Mouse (Mus musculus) cerebellum, adult 8-10 months (tissue): ENCODE results near the gene Hoxa4.

ENCODE experiments used
- DNase-seq: peaks from one replicate; pipeline ENCODE4 v3.0.0; 2022

Hoxa4 gene

DNA sequence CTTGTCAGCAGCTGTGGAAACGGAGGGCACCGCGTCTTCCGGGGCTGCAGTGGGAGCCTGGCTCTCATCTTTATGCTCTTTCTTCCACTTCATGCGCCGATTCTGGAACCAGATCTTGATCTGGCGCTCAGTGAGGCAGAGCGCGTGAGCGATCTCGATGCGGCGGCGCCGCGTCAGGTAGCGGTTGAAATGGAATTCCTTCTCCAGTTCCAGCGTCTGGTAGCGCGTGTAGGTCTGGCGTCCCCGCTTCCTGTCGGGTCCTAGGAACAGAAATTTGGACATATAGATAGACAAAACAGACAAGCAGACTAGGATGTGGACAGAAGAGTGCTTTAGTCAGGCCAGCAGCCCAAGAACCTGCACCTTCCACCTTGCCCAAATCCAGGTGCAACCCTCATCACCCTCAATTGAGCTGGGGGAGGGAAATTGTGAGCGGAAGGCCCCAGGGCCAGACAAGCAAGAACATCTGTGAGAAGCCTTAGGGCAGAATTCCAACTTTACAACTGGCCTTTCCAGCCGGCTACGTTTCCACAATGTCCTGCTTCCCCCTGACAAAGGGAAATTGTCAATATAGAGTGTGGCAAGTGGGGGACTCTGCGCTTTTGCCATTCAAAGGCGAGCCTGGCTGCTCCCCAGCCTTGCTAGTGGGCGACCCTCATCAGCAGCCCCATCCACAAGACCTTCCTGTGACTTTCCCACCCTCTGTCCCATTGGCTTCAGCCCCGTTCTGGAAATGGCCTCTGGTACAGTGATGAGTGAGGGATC is 24.4 kb upstream of the Hoxa4 start:
- no peak for DNase-seq

DNA sequence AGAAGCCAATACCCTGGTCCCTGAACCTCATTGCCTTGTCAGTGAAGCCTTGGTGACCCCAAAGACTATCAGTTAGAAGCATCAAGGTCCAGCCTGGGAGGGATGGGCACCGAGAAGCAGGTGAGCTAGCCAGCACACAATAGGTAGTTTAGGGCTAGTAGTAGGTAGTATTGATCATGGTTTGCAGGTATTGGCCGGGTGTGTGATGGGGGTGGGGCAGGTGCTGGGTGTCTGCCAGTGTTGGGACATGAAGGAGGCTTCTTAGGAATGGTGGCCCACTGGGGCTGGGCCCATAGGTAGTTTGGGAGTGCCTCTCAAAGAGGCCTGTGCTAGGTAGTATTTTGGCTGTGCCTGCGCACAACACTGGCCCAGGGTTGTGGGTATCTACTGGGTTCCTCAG is 23.5 kb upstream of the Hoxa4 start:
- DNase-seq, result no peak

DNA sequence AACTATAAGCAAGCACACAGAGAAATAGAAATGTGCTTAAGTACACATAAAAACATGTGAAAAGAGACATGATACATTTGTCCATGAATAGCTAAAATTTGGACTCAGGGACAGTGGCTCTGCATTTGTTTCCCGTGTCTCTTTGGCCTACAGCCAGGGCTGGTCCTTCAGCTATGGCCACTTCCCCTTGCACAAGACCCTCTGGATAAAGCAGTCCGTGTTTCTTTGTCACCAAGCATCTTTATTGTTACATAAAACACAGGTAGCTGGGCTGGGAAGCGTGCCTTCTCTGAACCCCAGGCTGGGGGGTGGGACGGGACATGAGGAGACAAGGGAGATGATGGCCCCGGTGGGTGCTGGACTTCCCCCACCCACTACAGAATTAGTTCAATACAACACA is 22.7 kb upstream of the Hoxa4 start:
- no peak for DNase-seq

DNA sequence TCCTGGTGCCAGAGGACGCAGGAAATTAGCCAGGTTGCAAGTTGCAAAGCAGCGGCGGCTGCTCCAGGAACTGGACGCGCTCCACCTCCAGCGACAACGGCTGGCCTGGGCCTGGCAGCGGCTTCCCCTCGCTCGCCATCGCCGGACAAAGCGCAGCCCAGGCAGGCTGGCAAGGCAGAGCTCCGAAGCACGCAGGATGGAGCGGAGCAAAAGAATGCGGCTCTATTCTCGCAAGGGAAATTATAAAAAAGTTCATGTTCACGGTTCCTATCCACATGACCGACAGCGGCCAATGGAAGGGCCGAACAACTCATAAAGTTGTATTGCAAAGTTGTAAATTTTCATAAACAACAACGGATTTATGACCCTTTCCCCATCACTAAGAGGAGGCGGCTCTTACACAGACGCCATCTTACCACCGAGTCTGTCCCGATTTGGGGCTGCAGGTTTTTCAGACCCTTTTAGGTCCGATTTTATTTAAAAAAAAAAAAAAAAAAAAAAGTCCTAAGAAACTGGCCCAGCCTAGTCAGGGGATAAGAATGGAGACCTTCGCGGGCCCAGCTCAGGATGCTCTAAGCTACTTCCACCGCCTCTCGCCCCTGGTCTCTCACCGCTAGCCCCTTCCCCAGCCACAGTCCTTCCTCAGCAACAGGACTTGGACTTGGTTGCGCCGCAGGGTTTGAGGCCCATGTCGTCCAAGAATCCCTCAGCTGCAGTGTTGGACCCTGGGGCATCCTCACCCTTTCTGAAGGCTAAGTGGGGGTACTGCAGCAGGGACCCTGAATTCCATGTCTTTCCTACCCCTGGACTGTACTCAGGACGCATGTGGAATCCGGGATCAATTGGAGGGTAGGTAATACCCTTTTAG is 21.8 kb upstream of the Hoxa4 start, which contains the start of the genes Hoxa3 and Gm28308:
TSS of gene Hoxa3 (minus strand) at position 218 of the 868 bp plus-strand sequence.
TSS of gene Gm28308 (minus strand) at position 221 of the 868 bp plus-strand sequence.
- DNase-seq, result no peak

DNA sequence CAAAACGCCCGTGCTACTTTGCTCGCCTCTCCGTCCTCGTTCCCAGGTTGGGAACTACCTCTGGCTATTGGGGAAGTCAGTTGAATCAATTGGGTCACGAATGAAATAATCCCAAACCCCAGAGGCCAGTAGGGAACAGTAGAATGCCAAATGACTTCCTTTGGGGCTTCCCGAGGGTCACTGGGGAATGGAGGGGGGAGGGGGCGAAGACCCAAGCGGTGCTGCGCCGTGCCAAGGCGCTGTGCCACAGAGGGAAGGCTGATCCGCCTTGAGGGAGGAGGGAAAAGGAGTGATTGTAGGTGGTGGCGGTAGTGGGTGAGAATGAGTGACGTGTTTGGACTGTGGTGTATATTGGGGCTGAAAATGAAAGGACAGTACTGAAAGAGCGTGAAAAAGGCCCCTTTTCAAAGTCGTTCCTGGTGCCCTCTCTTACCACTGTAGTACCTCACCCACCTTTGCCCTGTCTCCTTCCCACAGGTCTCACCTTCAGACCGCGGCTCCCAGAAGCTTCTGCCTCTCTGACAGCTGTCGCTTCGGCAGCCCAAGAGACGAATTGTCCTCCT is 21.1 kb upstream of the Hoxa4 start:
- DNase-seq, result no peak

DNA sequence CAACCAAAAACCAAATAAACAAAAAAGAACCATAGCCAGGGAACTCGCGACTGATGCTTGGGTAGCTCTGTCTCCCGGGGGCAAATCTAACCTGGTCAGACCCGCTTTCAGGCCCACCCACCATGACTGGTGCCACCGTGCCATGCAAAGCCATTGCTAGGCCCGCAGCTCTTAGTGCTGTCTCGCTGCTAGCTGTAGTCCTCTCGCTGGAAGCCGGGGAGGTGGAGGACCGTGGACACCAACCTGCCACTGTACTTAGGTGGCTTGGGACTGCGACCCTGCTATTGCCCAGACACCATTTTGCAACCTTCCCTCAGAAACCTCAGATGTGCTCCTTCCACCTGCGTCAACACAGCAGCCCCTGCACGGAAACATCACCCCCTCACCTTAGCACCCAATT is 20.4 kb upstream of the Hoxa4 start:
- no peak for DNase-seq

DNA sequence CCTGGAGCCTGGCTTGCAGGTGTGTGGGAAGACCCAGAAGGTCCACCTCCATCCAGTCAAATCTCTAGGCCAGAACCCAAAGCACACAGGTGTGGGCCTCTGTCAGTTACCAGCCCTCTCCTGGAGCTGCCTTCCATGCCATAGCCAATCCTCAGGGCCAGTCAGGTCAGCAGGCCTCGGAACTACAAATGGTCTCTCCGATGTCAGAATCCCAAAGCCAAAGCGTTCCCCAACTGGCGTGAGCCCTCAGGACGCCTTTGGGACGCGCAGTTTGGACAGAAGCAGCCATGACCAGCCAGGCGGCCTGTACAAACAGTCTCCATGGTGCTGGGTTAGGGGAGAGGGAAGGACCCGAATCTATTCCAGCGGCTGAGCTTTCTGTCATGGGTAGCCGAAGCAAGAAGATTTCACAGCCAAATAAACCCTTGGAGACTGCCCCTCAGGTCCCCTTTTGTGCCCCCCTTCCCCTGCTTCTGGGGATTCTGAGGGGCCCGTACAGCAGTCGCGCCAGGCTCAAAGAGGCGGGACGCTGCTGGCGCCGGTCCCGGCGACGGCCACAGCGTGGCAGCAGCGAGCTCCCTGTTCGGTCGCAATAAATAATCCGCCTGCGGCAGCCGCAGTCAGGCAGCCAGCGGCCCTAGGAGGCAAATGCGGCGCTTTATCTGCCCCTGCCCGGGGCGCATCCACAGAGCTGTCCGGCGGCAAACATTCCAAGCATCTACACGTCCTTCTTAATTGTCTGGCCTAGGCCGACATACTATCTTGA is 19.8 kb upstream of the Hoxa4 start:
- peak; percentile 52 for DNase-seq

DNA sequence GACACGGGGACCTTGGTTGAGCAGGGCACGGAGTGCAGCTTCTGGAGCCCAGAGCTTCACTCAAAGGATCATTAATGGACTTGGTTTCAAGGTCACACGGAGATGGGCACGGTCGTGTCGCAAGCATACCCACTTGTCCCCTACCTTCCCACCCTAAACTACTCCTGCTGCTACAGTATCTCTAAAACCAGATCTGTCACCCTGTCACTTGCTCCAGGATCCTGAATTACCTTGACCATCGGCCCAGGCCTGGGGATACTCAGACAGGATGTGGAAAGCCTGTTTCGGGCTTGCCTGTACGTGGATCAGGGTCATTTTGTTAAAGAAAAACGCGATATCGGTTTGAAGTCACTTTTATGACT is 18.1 kb upstream of the Hoxa4 start:
- DNase-seq, result no peak

DNA sequence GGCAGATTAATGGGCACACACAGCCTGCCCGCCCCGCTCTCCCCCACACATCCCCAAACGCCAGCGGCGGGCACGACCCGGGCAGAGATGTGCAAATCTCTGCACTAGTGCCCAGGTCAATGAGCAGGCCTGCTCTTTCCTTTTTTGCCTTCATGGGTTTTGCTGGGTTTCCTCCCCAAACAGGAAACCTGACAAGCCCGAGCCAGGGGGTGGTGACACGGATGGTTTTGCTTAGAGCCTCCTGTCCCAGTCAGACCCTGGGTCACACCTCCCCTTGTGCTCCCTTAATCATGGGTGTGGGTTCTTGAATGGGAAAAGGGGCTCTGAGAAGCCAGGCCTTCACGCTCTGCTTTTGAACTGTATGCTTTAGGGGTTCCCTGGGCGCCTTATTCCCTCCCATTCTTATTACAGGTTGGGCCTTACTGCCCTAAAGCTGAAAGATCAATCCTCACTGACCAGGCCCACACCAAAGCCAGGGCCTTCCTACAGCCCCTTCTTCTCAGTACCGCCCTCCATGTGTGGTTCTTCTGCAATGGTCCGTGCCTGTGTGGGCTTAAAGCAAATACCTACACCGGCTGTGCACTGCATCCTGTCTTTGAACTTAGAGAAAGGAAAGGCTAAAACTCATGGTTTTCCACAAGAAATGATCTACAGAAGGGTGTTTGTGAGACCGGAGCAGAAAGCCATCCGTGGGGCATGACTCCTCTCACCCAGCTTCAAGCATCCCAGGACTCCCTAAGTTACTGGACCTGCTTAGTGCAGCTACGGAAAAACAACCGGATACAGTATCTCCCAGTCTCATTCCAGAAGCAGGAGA is 17.5 kb upstream of the Hoxa4 start:
- DNase-seq, result no peak

DNA sequence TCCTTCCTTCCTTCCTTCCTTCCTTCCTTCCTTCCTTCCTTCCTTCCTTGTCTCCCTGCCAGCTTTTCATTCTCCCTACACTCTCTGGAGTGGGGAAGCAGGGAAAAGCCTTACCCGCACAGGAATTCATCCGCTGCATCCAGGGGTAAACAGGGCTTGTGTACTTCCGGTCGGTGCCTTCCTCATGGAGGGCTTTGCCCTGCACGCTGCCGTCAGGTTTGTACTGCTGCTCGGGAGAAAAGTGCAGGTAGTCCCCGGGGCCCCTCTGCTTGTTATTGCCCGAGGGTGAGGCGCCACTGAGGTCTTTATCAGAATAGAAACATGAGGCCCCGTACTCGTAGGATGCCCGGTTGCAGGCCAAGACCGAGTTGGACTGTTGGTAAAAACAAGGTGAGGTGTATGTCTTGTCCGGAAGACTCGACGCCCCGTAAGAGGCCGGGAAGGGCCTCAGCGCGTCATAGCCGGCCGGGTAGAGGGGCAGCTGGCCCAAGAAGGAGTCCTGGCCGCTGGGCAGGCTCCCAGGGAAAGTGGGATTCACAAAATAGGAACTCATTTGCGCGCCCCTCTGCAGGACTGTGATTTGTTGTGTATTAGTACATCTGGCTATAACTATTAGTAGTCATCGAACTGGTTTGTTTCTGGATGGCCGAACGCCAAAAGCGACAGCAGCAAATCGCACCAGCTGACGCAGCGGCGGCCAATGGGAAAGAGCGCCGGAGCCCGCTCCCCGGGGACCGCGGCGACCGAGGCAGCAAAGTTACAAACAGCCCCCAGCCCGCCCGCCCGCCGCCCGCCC is 16.7 kb upstream of the Hoxa4 start, which contains the start of gene Hoxa6:
TSS of gene Hoxa6 (minus strand) at position 651 of the 796 bp plus-strand sequence.
- DNase-seq, result no peak

DNA sequence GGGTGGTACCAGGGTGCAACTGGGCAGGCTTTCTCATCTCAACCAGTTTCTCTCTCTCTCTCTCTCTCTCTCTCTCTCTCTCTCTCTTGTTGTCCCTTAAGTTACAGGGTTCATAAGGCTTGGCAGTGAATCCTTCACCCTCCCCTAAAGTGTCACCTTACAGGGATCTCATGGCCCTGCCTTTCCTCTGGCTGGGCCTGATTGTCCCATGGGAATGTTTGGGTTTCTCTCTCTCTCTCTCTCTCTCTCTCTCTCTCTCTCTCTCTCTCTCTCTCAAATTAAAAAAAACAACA is 16.1 kb upstream of the Hoxa4 start:
- DNase-seq, result no peak

DNA sequence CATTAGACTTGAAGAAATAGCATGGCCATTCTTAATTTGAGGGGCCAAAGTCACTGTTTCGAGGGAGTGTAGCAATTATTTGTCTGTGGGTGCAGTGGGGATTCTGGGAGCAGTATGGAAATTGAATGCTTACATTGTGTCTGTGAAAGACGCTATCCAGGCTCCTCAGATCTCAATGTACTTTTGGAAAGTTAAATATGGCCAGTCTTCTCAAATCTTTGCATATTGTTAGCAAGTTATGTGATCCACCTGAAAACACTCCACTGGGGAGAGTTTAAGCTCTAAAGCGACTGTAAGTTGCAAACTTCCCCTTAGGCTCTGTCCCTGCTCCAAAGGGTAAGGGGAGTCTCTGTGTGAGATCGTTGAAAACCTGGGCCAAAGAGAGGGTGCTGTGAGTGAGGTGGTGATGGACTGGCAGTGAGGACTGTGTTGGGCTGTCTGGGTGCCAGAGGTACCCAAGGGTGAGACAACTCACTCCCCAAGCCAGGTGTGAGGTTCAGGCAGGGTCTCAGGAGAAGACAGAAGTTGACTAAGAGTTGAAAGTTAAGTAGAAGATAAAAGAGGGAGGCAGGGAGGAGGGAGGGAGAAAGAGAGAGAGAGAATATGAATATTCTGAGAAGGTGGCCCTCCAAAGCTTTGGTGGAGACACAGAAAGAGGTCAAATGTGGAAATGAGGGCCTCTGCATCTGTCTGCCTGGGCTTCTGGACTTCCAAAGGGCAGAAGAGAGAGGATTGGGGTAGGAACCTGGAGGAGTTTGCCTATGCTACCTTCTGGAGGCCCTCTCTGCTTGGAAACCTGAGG is 15.5 kb upstream of the Hoxa4 start:
- DNase-seq, result no peak

DNA sequence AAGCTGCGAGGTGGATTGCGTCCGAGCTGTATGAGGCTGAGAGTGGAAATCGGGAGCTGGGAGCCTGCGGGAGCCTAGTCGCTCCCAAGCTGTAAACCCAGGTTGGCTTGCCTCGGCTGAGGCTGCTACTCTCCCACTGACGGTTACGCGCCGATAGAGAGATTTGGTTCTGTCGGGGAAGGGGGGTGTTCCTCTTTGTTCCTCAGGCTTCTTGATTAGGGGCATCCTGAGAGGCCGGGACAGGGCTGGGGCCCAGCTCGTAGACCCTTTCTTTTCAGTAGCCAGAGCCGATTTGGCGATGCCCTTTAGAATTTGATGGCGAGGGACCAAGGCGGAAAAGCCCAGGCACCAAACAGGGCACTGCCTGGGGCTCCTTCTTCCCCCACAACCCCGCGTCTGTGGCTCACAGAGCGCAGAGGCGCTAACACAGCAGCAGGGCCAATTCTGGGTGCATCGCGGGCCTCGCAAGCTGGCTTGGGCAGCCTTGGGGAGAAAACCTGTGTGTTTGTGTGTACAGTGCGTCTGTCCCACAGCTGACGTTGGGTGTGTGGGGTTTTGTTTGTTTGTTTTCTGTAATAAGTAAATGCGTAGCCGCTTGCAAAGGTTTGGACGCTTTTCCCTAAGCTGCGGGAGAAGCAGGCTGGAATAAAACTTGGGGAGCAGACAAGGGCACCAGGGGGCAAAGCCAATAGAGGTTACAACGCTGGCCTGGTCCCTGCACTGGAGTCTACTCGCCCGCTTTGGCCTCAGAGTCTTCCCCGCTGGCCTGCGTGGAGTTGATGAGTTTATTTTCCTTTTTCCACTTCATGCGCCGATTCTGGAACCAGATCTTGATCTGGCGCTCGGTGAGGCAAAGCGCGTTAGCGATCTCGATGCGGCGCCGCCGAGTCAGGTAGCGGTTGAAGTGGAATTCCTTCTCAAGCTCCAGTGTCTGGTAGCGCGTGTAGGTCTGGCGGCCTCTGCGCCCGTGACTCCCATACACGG is 14.4 kb upstream of the Hoxa4 start:
- no peak for DNase-seq

DNA sequence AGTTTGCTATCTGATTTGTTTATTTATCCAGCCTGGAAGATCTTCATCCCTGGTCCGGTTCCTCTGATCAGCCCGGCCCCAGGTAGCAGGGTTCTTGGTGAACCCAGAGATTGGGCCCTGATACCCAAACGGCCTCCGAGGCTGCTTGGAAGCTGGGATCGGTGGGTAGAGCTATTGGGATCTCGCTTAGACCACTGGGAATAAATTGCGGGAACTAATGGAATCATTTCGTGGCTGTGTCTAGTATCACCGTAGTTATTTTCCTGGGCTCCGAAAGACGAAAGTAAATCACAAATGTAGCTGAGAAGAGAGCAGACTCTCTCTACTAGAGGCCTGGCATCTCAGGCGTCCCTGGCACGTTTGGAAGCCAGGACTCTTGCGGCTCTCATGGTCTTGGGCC is 13.7 kb upstream of the Hoxa4 start:
- DNase-seq, result no peak

DNA sequence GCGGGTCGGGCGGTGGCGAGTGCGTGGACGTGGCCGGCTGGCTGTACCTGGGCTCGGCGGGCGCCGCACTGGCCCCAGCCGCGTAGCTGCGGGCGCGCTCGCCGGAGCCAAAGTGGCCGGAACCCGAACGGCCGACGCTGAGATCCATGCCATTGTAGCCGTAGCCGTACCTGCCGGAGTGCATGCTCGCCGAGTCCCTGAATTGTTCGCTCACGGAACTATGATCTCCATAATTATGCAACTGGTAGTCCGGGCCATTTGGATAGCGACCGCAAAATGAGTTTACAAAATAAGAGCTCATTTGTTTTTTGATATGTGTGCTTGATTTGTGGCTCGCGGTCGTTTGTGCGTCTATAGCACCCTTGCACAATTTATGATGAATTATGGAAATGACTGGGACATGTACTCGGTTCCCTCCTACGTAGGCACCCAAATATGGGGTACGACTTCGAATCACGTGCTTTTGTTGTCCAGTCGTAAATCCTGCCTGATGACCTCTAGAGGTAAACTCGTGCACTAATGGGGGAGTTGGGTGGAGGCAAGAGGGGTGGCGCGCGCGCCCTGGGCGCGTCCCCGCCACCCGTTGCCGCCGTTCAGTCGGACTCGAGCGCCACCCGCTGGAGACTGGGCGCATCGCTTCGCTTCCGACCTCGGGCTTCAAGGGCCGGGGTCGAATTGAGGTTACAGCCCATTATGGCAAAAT is 12.6 kb upstream of the Hoxa4 start, which contains the start of gene Hoxa5:
TSS of gene Hoxa5 (minus strand) at position 538 of the 703 bp plus-strand sequence.
- no peak for DNase-seq

DNA sequence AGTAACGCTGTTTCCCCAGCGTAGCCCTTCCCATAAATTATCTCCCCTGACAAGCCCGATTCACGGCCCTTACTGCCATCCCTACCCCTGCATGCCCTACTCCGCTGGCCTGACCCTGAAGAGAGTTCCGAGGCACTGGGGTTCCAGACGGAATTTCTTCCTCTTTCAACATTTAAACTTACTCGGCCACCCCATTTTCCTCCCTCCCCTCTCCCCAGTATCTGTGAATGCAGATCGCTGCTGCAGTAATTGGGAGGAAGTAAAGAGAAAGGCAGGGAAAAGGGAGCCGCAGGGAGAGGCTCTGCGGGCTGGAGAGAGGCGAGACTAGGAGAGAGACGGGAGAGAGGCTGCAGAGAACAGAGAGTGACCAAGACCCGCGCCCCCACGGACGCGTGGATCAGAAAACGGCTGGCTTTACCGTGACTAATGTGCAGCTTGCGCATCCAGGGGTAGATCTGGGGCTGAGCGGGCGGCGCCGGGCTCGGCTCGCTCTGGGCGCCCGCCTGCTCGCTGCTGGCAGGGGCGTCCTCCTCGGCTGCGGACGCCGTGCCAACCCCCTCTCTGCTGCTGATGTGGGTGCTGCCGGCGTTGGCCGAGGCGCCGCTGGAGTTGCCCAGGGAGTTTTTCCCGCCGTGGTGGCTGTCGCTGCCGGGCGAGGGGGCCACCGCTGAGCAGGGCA is 12.0 kb upstream of the Hoxa4 start:
- DNase-seq, result no peak

DNA sequence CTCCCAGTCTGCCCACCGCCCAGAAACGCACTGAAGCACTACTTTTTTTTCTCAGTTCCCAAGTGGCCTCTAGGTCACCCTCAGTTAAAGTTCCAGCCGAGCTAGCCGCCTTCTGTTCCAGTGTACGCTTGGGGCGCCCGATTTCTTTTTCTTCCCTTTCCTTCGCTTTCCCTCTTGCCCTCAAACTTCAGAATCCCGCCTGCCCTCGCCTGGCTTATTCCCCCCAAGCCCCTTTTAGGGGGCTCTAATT is 11.5 kb upstream of the Hoxa4 start:
- no peak for DNase-seq
